Mouse (Mus musculus): ENCODE results near the gene C2cd2l.
A peak's percentile ranks its signal among the peaks of the same experiment; 100 is the strongest.

DNA sequence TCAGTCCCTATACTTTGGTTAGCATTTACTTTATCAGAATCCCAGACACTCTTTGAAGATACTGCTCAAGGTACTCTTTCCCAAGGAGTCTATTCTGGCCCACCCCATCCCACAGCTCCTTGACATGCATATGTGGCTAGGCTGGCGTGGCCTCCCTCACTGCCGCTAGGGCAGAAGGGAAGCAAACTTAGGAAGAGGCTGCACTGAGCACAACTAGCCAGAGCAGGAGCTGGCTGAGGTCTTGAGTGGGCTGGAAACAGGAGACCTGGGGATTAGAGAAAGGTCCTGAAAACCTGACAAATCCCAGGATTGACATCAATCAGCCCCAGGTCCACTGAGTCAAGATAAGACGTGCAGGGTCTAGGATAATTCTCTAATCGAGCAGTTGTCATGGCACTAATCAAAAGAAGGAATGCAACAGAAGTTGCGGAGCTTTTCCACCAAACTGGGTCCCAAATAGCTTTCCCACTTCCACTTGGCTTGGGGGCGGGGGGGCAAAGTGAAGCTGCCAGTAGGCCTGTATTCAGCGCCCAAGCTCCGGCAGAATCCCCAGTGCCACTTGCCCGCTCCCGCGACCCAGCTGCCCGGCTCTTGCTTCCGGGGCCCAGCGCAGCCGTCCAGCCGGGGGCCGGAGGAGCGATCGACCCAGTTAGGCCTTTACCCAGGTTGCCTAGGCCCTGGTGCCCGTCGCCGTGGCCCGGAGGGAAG, 52.6 kb downstream of the C2cd2l start:
- TF ChIP-seq CTCF (IDR thresholded peaks at IDR 0.05; ENCODE audit: low read depth) (peak; percentile 47), EP300 (optimal IDR thresholded peaks at IDR 0.05) (no peak)

Data from stomach, postnatal 0 days (tissue).